Mouse (Mus musculus): ENCODE measurements around the gene Mlycd.

- TF ChIP-seq CTCF (IDR thresholded peaks at IDR 0.05; ENCODE audit: low read depth) (no peak), EP300 (optimal IDR thresholded peaks at IDR 0.05) (no peak)
Observed at GRCm38 (mm10) chr8:119456045-119456444, 61.4 kb downstream of the Mlycd start.
